Mouse (Mus musculus) left cerebral cortex, postnatal 10 days (tissue): ENCODE results near the gene Ccdc87. TPM values are rescaled to one million over a fixed set of nuclear protein-coding genes. Genes with fewer than 3 reads are reported as not detected.

Experiments
- DNase-seq, 2 experiments: peaks; one replicate each; pipeline ENCODE4 v3.0.0; 2021 to 2022; ENCODE audit warnings: low spot score in 2 of 2, mixed read lengths in 1 of 2; ENCODE audit errors: extremely low spot score in 1 of 2
- intact Hi-C: fragments of 180-260 bp; cut with DNase I; formaldehyde crosslinking; loops from one replicate; pipeline ENCODE4 v1.15.1; 2025
- total RNA-seq, 2 experiments: library from RNA; stranded (reverse); gene quantifications; 2 replicates each; pipeline ENCODE4 v1.2.3; 2021

Gene Ccdc87
- total RNA-seq, 2 experiments from 2014 or later, result 2.4 to 2.9 TPM

DNA sequence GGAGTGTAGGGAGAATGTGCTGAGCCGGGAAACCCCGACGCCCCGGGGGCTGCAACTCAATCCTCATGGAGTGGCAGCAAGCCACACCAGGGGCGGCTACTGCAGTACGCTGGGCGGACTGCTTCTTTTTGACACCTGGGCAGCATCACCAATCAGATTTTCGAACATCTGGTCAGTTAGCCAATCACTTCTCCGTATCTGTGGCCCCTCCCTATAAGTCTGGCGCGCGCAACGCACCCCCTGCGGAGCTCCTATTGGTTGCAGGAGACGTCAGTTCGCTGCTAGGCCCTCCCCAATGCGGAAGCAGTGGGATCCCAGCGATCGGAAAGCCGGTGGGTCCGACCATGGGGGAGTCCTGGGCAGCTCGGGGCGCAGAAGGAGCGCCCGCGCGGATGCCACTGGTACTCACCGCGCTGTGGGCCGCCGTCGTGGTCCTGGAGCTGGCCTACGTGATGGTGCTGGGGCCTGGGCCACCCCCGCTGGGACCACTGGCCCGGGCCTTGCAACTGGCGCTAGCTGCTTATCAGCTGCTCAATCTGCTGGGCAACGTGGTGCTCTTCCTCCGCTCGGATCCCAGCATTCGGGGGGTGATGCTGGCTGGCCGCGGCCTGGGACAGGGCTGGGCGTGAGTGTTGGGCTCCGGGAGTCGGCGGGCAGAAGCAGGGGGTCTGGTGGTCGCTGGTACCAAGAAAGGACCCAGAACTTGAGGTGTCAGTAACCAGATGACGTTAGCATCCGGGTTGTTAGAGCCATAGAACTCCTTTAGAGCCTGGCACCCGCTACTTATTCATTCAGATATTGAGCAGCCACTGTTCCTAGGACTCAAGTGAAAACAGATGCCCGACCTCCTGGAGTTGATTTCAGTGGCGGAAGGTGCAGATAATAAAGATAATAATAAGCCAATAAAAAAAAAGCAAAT lies 39.5 kb downstream of the Ccdc87 start, which contains the start of gene Zdhhc24:
Gene Zdhhc24 (plus strand): TSS at position 264 of the 919 bp plus-strand sequence.
- intact Hi-C loops, result no loop called here
- peak; percentile 96 for DNase-seq

DNA sequence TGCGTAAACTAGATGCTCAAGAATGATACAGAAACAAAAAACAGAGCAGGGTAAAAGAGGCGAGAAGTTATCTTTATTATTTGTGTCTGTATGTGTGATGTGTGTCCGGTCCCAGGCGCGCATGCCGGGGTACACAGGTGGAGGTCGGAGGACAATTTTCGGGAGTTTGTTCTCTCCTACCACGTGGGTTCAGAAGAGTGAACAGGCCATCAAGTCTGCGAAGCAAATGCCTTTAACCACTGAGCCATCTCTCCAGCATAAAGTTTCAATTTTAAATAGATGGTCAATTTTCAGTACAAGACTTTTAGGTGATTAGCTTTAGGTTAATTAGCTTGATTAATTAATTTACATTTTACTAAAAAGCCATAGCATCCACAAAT lies 40.1 kb downstream of the Ccdc87 start:
- intact Hi-C loops, result no loop called here
- DNase-seq, result no peak

DNA sequence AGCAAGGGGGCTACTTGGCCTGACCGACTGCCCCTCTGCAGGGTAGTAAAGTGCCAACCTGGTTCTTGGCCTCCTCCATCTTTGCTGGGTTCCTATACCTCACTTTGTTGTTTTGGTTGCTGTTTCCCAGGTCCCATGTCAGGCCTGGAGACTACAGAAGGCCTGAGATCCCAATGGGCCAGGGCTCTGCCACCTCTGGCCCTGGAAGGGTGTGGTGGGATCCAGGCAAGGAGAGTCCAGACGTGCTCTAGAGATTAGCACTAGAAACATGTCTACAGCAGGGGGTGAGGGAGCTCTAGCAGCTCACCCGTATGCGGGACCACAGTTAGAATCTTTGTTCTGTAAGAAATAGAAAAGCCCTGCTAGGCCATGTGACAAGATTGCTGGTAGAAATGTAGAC lies 44.8 kb downstream of the Ccdc87 start:
- no peak for DNase-seq
- intact Hi-C loops, result no loop called here

DNA sequence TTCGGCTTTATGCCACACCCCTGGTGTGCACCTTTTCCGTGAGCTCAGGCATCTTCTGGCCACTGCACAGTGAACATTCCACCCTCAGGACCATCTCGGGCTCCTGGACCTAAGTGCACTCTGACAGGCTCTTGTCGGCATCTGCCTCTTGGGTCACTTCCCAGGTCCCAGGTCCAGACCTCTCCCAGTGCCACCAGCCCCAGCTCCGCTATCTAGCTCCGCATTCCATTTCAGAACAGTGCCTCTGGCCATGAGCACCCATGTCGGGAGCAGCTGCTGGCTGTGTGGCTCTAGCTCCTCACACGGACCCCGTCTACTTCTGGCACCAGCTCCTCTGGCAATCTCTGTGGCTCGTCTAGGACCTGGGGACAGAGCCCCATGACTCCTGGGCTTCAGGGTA lies 50.6 kb downstream of the Ccdc87 start:
- no peak for DNase-seq
- intact Hi-C loops, result no loop called here

DNA sequence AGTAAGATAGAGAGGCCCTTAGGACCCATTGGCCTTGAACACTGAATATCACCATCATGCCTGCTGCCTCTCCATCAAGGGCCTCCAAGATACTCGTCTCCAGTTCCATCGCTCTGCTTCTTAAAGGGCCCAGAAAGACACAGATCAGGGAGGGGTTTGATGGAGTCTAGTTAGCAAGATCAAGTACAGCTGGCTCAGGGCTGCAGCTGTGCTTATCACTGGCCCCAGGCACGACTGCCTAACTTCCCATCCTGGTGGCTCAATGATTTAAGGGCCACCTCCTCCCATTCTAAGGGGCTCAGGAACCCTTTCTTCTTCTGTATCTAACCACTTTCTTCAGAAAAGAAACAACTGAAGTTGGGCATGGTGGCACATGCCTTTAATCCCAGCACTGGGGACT lies 52.6 kb downstream of the Ccdc87 start:
- intact Hi-C loops, result no loop called here
- DNase-seq, result no peak

Other genes starting within 250 kb of the Ccdc87 start
- 10 to 100 TPM; 73.7 to 76.1 TPM for gene Lrfn4, start 223.7 kb upstream of the Ccdc87 start, total RNA-seq
- 10 to 100 TPM; 19.6 to 21.4 TPM for gene Rce1, start 213.7 kb upstream of the Ccdc87 start, total RNA-seq
- 1 to 10 TPM; 2.7 to 3.0 TPM for gene Gm960, start 140.7 kb upstream of the Ccdc87 start, total RNA-seq
- 100 to 1,000 TPM; 553 to 622 TPM for gene Sptbn2, start 128.2 kb upstream of the Ccdc87 start, total RNA-seq
- gene Rbm4b, start 82.9 kb upstream of the Ccdc87 start, total RNA-seq, result 10 to 100 TPM; 12.4 to 14.2 TPM
- gene Rbm4, start 45.5 kb upstream of the Ccdc87 start, total RNA-seq, result 10 to 100 TPM; 68.0 to 68.9 TPM
- 10 to 100 TPM; 16.0 to 16.2 TPM for gene Gm21992, start 27.8 kb upstream of the Ccdc87 start, total RNA-seq
- 10 to 100 TPM; 52.7 to 57.0 TPM for gene Rbm14, start 27.7 kb upstream of the Ccdc87 start, total RNA-seq
- 10 to 100 TPM; 37.4 to 38.6 TPM for gene Ccs, start within 50 bp of the Ccdc87 start, total RNA-seq
- gene Ctsf, start 15.8 kb downstream of the Ccdc87 start, total RNA-seq, result 100 to 1,000 TPM in 1 of 2 experiments, 10 to 100 TPM in 1; 99.2 to 106 TPM
- gene Actn3, start 38.5 kb downstream of the Ccdc87 start, total RNA-seq, result 1 to 10 TPM; 3.1 to 3.9 TPM
- gene Zdhhc24, start 39.3 kb downstream of the Ccdc87 start, total RNA-seq, result 10 to 100 TPM; 22.7 to 27.8 TPM
- 10 to 100 TPM; 36.7 to 41.8 TPM for gene Bbs1, start 67.3 kb downstream of the Ccdc87 start, total RNA-seq
- gene Dpp3, start 88.9 kb downstream of the Ccdc87 start, total RNA-seq, result 10 to 100 TPM; 62.2 to 67.0 TPM
- 10 to 100 TPM; 16.4 to 17.6 TPM for gene Peli3, start 103.8 kb downstream of the Ccdc87 start, total RNA-seq
- gene Mrpl11, start 122.8 kb downstream of the Ccdc87 start, total RNA-seq, result 10 to 100 TPM; 60.8 to 61.0 TPM
- 10 to 100 TPM in 1 of 2 experiments, 1 to 10 TPM in 1; 9.1 to 10.8 TPM for gene Npas4, start 150.9 kb downstream of the Ccdc87 start, total RNA-seq
- gene Slc29a2, start 184.5 kb downstream of the Ccdc87 start, total RNA-seq, result 10 to 100 TPM; 22.0 to 24.1 TPM
- gene B4gat1, start 199.5 kb downstream of the Ccdc87 start, total RNA-seq, result 100 to 1,000 TPM; 133 to 136 TPM
- 1 to 10 TPM; 6.3 to 7.0 TPM for gene AC124502.3, start 199.5 kb downstream of the Ccdc87 start, total RNA-seq
- 1 to 10 TPM; 6.6 to 8.8 TPM for gene Brms1, start 202.0 kb downstream of the Ccdc87 start, total RNA-seq
- 10 to 100 TPM; 16.9 to 24.1 TPM for gene Rin1, start 211.1 kb downstream of the Ccdc87 start, total RNA-seq
- 10 to 100 TPM in 1 of 2 experiments, 1 to 10 TPM in 1; 9.5 to 12.2 TPM for gene Cd248, start 228.7 kb downstream of the Ccdc87 start, total RNA-seq
- gene Tmem151a, start 246.2 kb downstream of the Ccdc87 start, total RNA-seq, result 100 to 1,000 TPM; 115 to 122 TPM
- gene Yif1a, start 249.2 kb downstream of the Ccdc87 start, total RNA-seq, result 10 to 100 TPM; 27.3 to 30.4 TPM